Mouse (Mus musculus) cerebellum, adult 9-11 months (tissue): ENCODE results near the gene Ttyh1.

Source experiments
- DNase-seq: peaks from one replicate; pipeline ENCODE4 v3.0.0; 2022

The Ttyh1 gene

GRCm38 (mm10) chr7:4123732-4124131 lies 4.5 kb downstream of the Ttyh1 start:
- DNase-seq: peak; percentile 88

- peak; percentile 80 for DNase-seq
These were observed 5.1 kb downstream of the Ttyh1 start for GRCm38 (mm10) chr7:4124315-4124759.

GRCm38 (mm10) chr7:4124856-4125255 lies 5.6 kb downstream of the Ttyh1 start:
- no peak for DNase-seq

GRCm38 (mm10) chr7:4125306-4125705 lies 6.1 kb downstream of the Ttyh1 start:
- peak; percentile 49 for DNase-seq

GRCm38 (mm10) chr7:4126992-4127785 lies 8.0 kb downstream of the Ttyh1 start:
- DNase-seq: peak; percentile 28

- DNase-seq: peak; percentile 28
These were observed 8.7 kb downstream of the Ttyh1 start for GRCm38 (mm10) chr7:4127894-4128293.

GRCm38 (mm10) chr7:4128860-4129259 lies 9.7 kb downstream of the Ttyh1 start:
- DNase-seq: peak; percentile 33

- peak; percentile 85 for DNase-seq
These were observed 11.7 kb downstream of the Ttyh1 start for GRCm38 (mm10) chr7:4130686-4131452.

GRCm38 (mm10) chr7:4131964-4132363 lies 12.8 kb downstream of the Ttyh1 start:
- DNase-seq: no peak

GRCm38 (mm10) chr7:4132581-4132980 lies 13.4 kb downstream of the Ttyh1 start:
- peak; percentile 35 for DNase-seq

GRCm38 (mm10) chr7:4132998-4133397 lies 13.8 kb downstream of the Ttyh1 start:
- peak; percentile 58 for DNase-seq

- no peak for DNase-seq
These were observed 15.7 kb downstream of the Ttyh1 start for GRCm38 (mm10) chr7:4134911-4135310.

GRCm38 (mm10) chr7:4136404-4136770 lies 17.2 kb downstream of the Ttyh1 start:
- no peak for DNase-seq

- peak; percentile 100 for DNase-seq
These were observed 17.7 kb downstream of the Ttyh1 start, which contains the start of gene Leng8 for GRCm38 (mm10) chr7:4136771-4137531. Gene Leng8 (plus strand): TSS chr7:4137039.

- DNase-seq: peak; percentile 68
These were observed 18.5 kb downstream of the Ttyh1 start for GRCm38 (mm10) chr7:4137746-4138145.

- no peak for DNase-seq
These were observed 19.0 kb downstream of the Ttyh1 start for GRCm38 (mm10) chr7:4138181-4138580.

- DNase-seq: peak; percentile 32
These were observed 19.5 kb downstream of the Ttyh1 start for GRCm38 (mm10) chr7:4138671-4139070.

- peak; percentile 24 for DNase-seq
These were observed 20.2 kb downstream of the Ttyh1 start for GRCm38 (mm10) chr7:4139391-4139790.

GRCm38 (mm10) chr7:4141648-4142325 lies 22.6 kb downstream of the Ttyh1 start:
- peak; percentile 35 for DNase-seq

- DNase-seq: peak; percentile 46
These were observed 23.7 kb downstream of the Ttyh1 start for GRCm38 (mm10) chr7:4142796-4143445.

- peak; percentile 44 for DNase-seq
These were observed 24.3 kb downstream of the Ttyh1 start for GRCm38 (mm10) chr7:4143506-4143905.

- peak; percentile 42 for DNase-seq
These were observed 24.8 kb downstream of the Ttyh1 start for GRCm38 (mm10) chr7:4144046-4144445.
